Mouse (Mus musculus) heart, embryonic 15.5 days (tissue): ENCODE measurements at regions not wholly inside any gene's neighbourhood (a gene's known extent, or its start where the extent isn't known, plus 50 kb on each side); places are given as distances from the start of the nearest gene placed in this dataset.

Experiments
- ATAC-seq: fragments of 200-750 bp; cut with Nextera tagmentation; replicated peaks from 2 replicates; pipeline ENCODE4 v1.8.0; 2017; ENCODE audit warnings: low read depth, moderate TSS enrichment; ENCODE audit not compliant: insufficient number of reproducible peaks, insufficient read depth, low FRiP score
- H3K27ac ChIP-seq: fragments of 300-500 bp; sonication (generic); 2 replicates; pipeline ENCODE4 v1.5.1; 2015; ENCODE audit warnings: mild to moderate bottlenecking, inconsistent platforms
- H3K27me3 ChIP-seq: fragments of 300-500 bp; sonication (generic); 2 replicates; pipeline ENCODE4 v1.6.1; 2015; ENCODE audit warnings: inconsistent platforms
- H3K36me3 ChIP-seq: fragments of 300-500 bp; sonication (generic); 2 replicates; pipeline ENCODE4 v1.6.1; 2015; ENCODE audit warnings: mild to moderate bottlenecking, inconsistent platforms
- H3K4me1 ChIP-seq: fragments of 300-500 bp; sonication (generic); replicated peaks from 2 replicates; pipeline ENCODE4 v1.6.1; 2015; ENCODE audit warnings: inconsistent platforms
- H3K4me2 ChIP-seq: fragments of 300-500 bp; sonication (generic); 2 replicates; pipeline ENCODE4 v1.6.1; 2015; ENCODE audit warnings: inconsistent platforms, mild to moderate bottlenecking, moderate library complexity
- H3K4me3 ChIP-seq: fragments of 300-500 bp; sonication (generic); 2 replicates; pipeline ENCODE4 v1.5.1; 2015; ENCODE audit warnings: mild to moderate bottlenecking, inconsistent platforms
- H3K9ac ChIP-seq: fragments of 300-500 bp; sonication (generic); 2 replicates; pipeline ENCODE4 v1.6.1; 2015; ENCODE audit warnings: mild to moderate bottlenecking, inconsistent platforms
- H3K9me3 ChIP-seq: fragments of 300-500 bp; sonication (generic); replicated peaks from 2 replicates; pipeline ENCODE4 v1.6.1; 2016; ENCODE audit warnings: inconsistent platforms
- WGBS: fragments of 180-500 bp; shearing (Covaris S2); methylation state at CpG from one replicate; pipeline ENCODE4 v1.1.7; 2015; ENCODE audit warnings: mixed read lengths; 5-methylcytosine and 5-hydroxymethylcytosine counted together

DNA sequence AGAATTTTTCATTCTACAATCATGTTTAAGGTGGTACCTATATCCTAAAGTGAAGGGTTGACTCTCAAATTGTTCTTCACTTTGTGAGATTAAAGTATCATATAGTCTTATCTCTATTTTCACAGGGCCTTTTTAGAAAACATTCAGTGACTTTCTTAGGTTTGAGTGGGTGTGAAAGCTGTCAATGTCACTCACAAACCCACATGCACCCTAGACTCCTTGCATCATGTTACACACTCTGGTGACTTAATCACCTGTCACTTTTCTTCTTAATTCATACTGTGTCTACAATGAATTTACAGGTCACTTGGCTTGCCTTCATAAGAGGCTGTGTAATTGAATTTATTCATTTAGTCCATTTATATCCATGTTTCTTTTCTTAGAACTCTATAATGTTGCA lies 1026.8 kb upstream of the Alcam start:
- no peak overlapping the region for H3K27ac ChIP-seq
- H3K9ac ChIP-seq, result no peak overlapping the region
- ATAC-seq, result no peak
- H3K27me3 ChIP-seq, result no peaks in the 10 kb centered on the region
- no peak overlapping the region for H3K4me3 ChIP-seq
- no peaks in the 10 kb centered on the region for H3K9me3 ChIP-seq
- no peak overlapping the region for H3K4me2 ChIP-seq
- H3K4me1 ChIP-seq, result no peaks in the 10 kb centered on the region
- no peaks in the 10 kb centered on the region for H3K36me3 ChIP-seq

- Histone ChIP-seq H3K9me3 (no peaks in the 10 kb centered on the region), H3K27ac (no peak overlapping the region), H3K4me3 (no peak overlapping the region), H3K4me2 (no peak overlapping the region), H3K27me3 (no peaks in the 10 kb centered on the region), H3K4me1 (no peaks in the 10 kb centered on the region), H3K9ac (no peak overlapping the region), H3K36me3 (no peaks in the 10 kb centered on the region)
- no peak for ATAC-seq
- 62% methylated on average over 4 of the region's 4 CpGs for WGBS
Observed at GRCm38 (mm10) chr16:53439511-53439910, 985.6 kb upstream of the Alcam start.

DNA sequence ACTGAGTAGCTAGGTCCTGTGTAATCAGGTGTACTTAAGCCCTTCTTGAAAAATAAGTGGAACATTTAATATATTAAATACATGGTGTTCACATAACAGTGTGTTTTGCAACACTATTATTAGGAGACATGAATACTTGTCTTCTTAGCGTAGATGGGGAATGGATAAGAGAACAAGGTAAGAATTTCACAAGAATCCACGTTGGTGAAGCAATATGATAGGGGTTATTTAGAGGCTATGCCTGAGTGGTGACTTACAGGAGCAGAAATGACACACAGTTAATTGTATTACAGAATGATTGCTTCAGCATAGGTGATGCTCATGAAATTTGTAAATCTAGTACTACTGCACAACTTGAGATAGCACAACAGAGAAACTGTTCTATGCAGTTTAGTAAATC lies 964.5 kb upstream of the Alcam start:
- H3K4me3 ChIP-seq, result no peak overlapping the region
- no peak overlapping the region for H3K27ac ChIP-seq
- no peaks in the 10 kb centered on the region for H3K9me3 ChIP-seq
- no peak overlapping the region for H3K9ac ChIP-seq
- no peak overlapping the region for H3K4me2 ChIP-seq
- 48% methylated on average over 2 of the region's 2 CpGs for WGBS
- H3K36me3 ChIP-seq, result no peaks in the 10 kb centered on the region
- H3K27me3 ChIP-seq, result no peaks in the 10 kb centered on the region
- no peaks in the 10 kb centered on the region for H3K4me1 ChIP-seq
- no peak for ATAC-seq

DNA sequence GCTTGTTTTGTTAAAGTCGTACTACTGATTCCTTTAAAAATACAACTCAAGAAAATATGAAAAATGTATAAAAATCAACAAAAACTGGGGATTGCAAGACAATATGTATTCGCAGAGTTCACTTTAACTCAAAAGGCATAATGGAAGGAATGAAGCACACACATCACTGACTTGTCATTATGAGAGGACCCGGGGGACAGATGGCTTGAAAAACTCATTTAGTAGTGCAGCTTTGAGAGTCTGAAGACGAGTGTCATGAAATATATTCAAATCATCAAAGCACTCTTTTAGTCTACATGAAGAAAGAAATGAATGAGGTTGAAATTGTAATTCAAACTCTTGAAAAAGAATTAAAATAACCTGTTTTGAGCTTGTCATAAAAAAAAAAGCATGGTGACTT lies 931.3 kb upstream of the Alcam start:
- Histone ChIP-seq H3K27ac (no peak overlapping the region), H3K9me3 (no peaks in the 10 kb centered on the region), H3K36me3 (no peaks in the 10 kb centered on the region), H3K4me3 (no peak overlapping the region), H3K4me1 (no peaks in the 10 kb centered on the region), H3K27me3 (no peaks in the 10 kb centered on the region), H3K4me2 (no peak overlapping the region), H3K9ac (no peak overlapping the region)
- no peak for ATAC-seq
- 76% methylated on average over 4 of the region's 4 CpGs for WGBS

GRCm38 (mm10) chr16:53342153-53342552 lies 888.3 kb upstream of the Alcam start:
- H3K36me3 ChIP-seq, result no peaks in the 10 kb centered on the region
- WGBS, result 72% methylated on average over 3 of the region's 3 CpGs
- H3K4me1 ChIP-seq, result no peaks in the 10 kb centered on the region
- no peak for ATAC-seq
- H3K27me3 ChIP-seq, result no peaks in the 10 kb centered on the region
- no peaks in the 10 kb centered on the region for H3K9me3 ChIP-seq
- no peak overlapping the region for H3K27ac ChIP-seq
- no peak overlapping the region for H3K9ac ChIP-seq
- H3K4me3 ChIP-seq, result no peak overlapping the region
- no peak overlapping the region for H3K4me2 ChIP-seq

DNA sequence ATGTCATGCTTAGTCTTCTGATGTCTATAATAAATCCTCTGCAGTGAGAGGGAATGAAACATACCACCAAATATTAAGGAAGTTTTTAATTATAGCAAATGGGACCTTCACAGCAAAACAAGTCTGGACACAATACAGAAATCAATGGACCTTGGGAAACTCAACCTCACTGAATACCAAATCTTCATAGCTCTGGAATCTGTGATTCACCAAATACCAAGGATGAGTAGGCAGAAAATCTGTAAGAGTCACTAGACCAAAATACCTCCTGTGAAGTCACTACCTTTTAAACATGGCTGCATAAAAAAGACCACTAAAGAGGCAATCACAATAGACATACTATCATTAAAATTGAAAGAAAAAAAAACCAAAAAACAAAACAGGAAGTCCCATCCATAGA lies 872.5 kb upstream of the Alcam start:
- Histone ChIP-seq H3K4me3 (no peak overlapping the region), H3K27ac (no peak overlapping the region), H3K27me3 (no peaks in the 10 kb centered on the region), H3K36me3 (no peaks in the 10 kb centered on the region), H3K9ac (no peak overlapping the region), H3K4me1 (no peaks in the 10 kb centered on the region), H3K4me2 (no peak overlapping the region), H3K9me3 (no peaks in the 10 kb centered on the region)
- no peak for ATAC-seq

DNA sequence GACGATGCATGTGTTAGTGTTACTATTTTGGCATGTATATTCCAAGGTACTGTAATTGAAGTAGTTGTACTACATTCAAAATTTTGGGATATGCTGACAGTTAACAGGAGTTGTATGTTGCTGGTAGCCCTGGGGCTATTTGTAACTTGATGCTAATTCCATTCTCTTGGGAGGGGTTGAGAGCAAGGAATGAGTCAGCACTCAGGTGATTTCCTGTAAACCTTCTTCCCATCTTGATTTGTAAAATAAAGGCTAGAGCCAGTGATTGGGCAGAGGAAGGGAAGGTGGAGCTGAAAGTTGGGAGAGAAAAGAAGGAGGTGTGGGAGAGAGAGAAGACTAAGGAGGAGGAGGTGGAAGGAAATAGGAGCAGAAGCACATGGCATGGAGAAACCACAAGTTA lies 838.2 kb upstream of the Alcam start:
- H3K36me3 ChIP-seq, result no peaks in the 10 kb centered on the region
- no peaks in the 10 kb centered on the region for H3K27me3 ChIP-seq
- no peak overlapping the region for H3K9ac ChIP-seq
- H3K4me3 ChIP-seq, result no peak overlapping the region
- H3K4me2 ChIP-seq, result no peak overlapping the region
- 78% methylated on average over 1 of the region's 1 CpGs for WGBS
- ATAC-seq, result no peak
- no peaks in the 10 kb centered on the region for H3K4me1 ChIP-seq
- H3K27ac ChIP-seq, result no peak overlapping the region
- no peaks in the 10 kb centered on the region for H3K9me3 ChIP-seq

- 82% methylated on average over 2 of the region's 2 CpGs for WGBS
- no peak overlapping the region for H3K4me2 ChIP-seq
- no peak overlapping the region for H3K27ac ChIP-seq
- no peak for ATAC-seq
- H3K27me3 ChIP-seq, result no peaks in the 10 kb centered on the region
- no peaks in the 10 kb centered on the region for H3K36me3 ChIP-seq
- no peaks in the 10 kb centered on the region for H3K9me3 ChIP-seq
- no peaks in the 10 kb centered on the region for H3K4me1 ChIP-seq
- no peak overlapping the region for H3K9ac ChIP-seq
- no peak overlapping the region for H3K4me3 ChIP-seq
Observed at GRCm38 (mm10) chr16:53282014-53282413, 828.1 kb upstream of the Alcam start.

DNA sequence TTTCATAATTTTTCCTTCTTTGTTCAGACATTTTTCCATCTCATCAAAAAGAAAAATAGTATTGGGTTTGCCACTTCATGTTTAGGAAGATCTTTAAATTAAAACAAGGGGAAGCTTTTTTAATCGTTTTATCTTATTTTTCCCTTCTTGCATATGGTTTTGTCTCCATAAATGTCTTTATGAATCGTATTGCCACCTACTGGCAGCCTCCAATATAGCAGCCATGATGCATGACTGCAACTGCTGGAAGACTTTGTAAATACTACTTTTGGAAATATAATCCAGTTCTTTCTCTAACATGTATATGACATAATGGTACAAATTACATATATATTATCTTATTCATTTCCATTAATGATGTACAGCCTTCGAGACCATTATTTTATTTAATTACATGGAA lies 812.2 kb upstream of the Alcam start:
- Histone ChIP-seq H3K27me3 (no peaks in the 10 kb centered on the region), H3K9me3 (no peaks in the 10 kb centered on the region), H3K4me1 (no peaks in the 10 kb centered on the region), H3K4me3 (no peak overlapping the region), H3K36me3 (no peaks in the 10 kb centered on the region), H3K27ac (no peak overlapping the region), H3K9ac (no peak overlapping the region), H3K4me2 (no peak overlapping the region)
- no peak for ATAC-seq
- WGBS, result 9% methylated on average over 3 of the region's 3 CpGs

- no peaks in the 10 kb centered on the region for H3K4me1 ChIP-seq
- ATAC-seq, result no peak
- H3K27ac ChIP-seq, result no peak overlapping the region
- H3K9me3 ChIP-seq, result no peaks in the 10 kb centered on the region
- no peaks in the 10 kb centered on the region for H3K27me3 ChIP-seq
- H3K36me3 ChIP-seq, result no peaks in the 10 kb centered on the region
- no peak overlapping the region for H3K4me2 ChIP-seq
- no peak overlapping the region for H3K9ac ChIP-seq
- 67% methylated on average over 1 of the region's 1 CpGs for WGBS
- no peak overlapping the region for H3K4me3 ChIP-seq
Observed at GRCm38 (mm10) chr16:53245365-53245764, 791.5 kb upstream of the Alcam start.

- Histone ChIP-seq H3K4me3 (no peak overlapping the region), H3K36me3 (no peaks in the 10 kb centered on the region), H3K27ac (no peak overlapping the region), H3K9me3 (no peaks in the 10 kb centered on the region), H3K9ac (no peak overlapping the region), H3K4me2 (no peak overlapping the region), H3K27me3 (no peaks in the 10 kb centered on the region), H3K4me1 (no peaks in the 10 kb centered on the region)
- WGBS, result 74% methylated on average over 3 of the region's 3 CpGs
- ATAC-seq, result no peak
Observed at GRCm38 (mm10) chr16:53242126-53242537, 788.3 kb upstream of the Alcam start.

DNA sequence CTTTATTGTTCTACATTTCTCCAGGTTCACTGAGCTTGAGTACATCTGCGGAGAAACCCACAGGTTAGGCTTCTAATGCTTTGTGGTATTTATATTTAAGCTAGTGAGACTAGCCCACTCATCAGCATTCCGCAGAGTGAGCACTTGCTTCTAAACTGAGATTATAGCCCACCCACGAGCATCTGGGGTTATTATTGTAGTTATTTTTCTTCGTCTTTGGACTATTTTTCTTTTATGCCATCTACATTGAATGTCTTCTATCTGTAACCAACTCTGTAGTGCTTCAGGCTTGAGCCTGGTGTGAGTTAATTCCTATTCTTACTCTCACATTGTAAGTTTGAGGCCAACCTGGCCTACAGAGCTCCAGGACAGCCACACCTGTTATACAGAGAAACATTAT lies 765.0 kb upstream of the Alcam start:
- no peak for ATAC-seq
- Histone ChIP-seq H3K36me3 (no peaks in the 10 kb centered on the region), H3K9me3 (no peaks in the 10 kb centered on the region), H3K9ac (no peak overlapping the region), H3K4me2 (no peak overlapping the region), H3K27me3 (no peaks in the 10 kb centered on the region), H3K4me3 (no peak overlapping the region), H3K27ac (no peak overlapping the region), H3K4me1 (no peaks in the 10 kb centered on the region)
- WGBS, result 77% methylated on average over 4 of the region's 4 CpGs

GRCm38 (mm10) chr16:53201449-53201848 lies 747.6 kb upstream of the Alcam start:
- ATAC-seq, result no peak
- Histone ChIP-seq H3K4me1 (no peaks in the 10 kb centered on the region), H3K9me3 (no peaks in the 10 kb centered on the region), H3K4me3 (no peak overlapping the region), H3K27ac (no peak overlapping the region), H3K27me3 (no peaks in the 10 kb centered on the region), H3K4me2 (no peak overlapping the region), H3K36me3 (no peaks in the 10 kb centered on the region), H3K9ac (no peak overlapping the region)
- 36% methylated on average over 1 of the region's 1 CpGs for WGBS
